Mouse (Mus musculus) liver, embryonic 11.5 days (tissue): ENCODE results near the gene Cpxm2. TPM values are rescaled to one million over a fixed set of nuclear protein-coding genes. Genes with fewer than 3 reads are reported as not detected.

ENCODE experiments used
- ATAC-seq: fragments of 200-750 bp; cut with Nextera tagmentation; replicated peaks from 2 replicates; pipeline ENCODE4 v1.8.0; 2017; ENCODE audit warnings: moderate number of reproducible peaks, mild to moderate bottlenecking, moderate TSS enrichment, moderate library complexity; ENCODE audit not compliant: low FRiP score
- DNase-seq: peaks from one replicate; pipeline ENCODE4 v3.0.0-alpha.2; 2017; ENCODE audit warnings: low spot score
- H3K27ac ChIP-seq: fragments of 300-500 bp; sonication (generic); 2 replicates; pipeline ENCODE4 v1.5.1; 2014; ENCODE audit warnings: mild to moderate bottlenecking, low read depth, low read length, control low read depth
- H3K27me3 ChIP-seq: fragments of 300-500 bp; sonication (generic); replicated peaks from 2 replicates; pipeline ENCODE4 v1.6.1; 2014; ENCODE audit warnings: low read length, mixed read lengths; ENCODE audit not compliant: control insufficient read depth, insufficient read depth
- H3K36me3 ChIP-seq: fragments of 300-500 bp; sonication (generic); 2 replicates; pipeline ENCODE4 v1.6.1; 2014; ENCODE audit warnings: mild to moderate bottlenecking, low read length, moderate library complexity, mixed read lengths; ENCODE audit not compliant: control insufficient read depth, insufficient read depth
- H3K4me1 ChIP-seq: fragments of 300-500 bp; sonication (generic); replicated peaks from 2 replicates; pipeline ENCODE4 v1.6.1; 2014; ENCODE audit warnings: low read length, mixed read lengths; ENCODE audit not compliant: control insufficient read depth, insufficient read depth
- H3K4me2 ChIP-seq: fragments of 300-500 bp; sonication (generic); 2 replicates; pipeline ENCODE4 v1.6.1; 2014; ENCODE audit warnings: mild to moderate bottlenecking, control low read depth, moderate library complexity
- H3K4me3 ChIP-seq: fragments of 300-500 bp; sonication (generic); 2 replicates; pipeline ENCODE4 v1.5.1; 2014; ENCODE audit warnings: low read depth, low read length, control low read depth
- H3K9ac ChIP-seq: fragments of 300-500 bp; sonication (generic); 2 replicates; pipeline ENCODE4 v1.6.1; 2014; ENCODE audit warnings: low read depth, low read length, control low read depth
- H3K9me3 ChIP-seq: fragments of 300-500 bp; sonication (generic); 2 replicates; pipeline ENCODE4 v1.6.1; 2016; ENCODE audit warnings: low read length, inconsistent platforms, mixed read lengths; ENCODE audit not compliant: control insufficient read depth
- WGBS: fragments of 180-500 bp; shearing (Covaris S2); extraction: QIAGEN DNeasy Blood & Tissue Kit; methylation state at CpG from one replicate; pipeline ENCODE4 v1.1.7; 2014; 5-methylcytosine and 5-hydroxymethylcytosine counted together
- polyA plus RNA-seq: library from polyadenylated mRNA; unstranded; fragments of >200 nt; fragmentation: Nextera tagmentation; extraction: Ambion mirVana; gene quantifications from 2 replicates; pipeline ENCODE4 v1.2.1, GENCODE M21; 2014

Gene Cpxm2
- polyA plus RNA-seq, 1 experiment from 2014 or later = 0.56 TPM

GRCm38 (mm10) chr7:132181586-132182198 is 27.2 kb upstream of the Cpxm2 start:
- Histone ChIP-seq H3K27ac (no peak overlapping the region), H3K9ac (no peak overlapping the region), H3K4me2 (no peak overlapping the region), H3K4me3 (no peak overlapping the region), H3K4me1 (no peaks in the 10 kb centered on the region), H3K36me3 (no peaks in the 10 kb centered on the region), H3K27me3 (no peaks in the 10 kb centered on the region), H3K9me3 (no peaks in the 10 kb centered on the region)
- WGBS = 83% methylated on average over 4 of the region's 4 CpGs
- ATAC-seq (no peak), DNase-seq (no peak)

- Histone ChIP-seq H3K4me2 (no peak overlapping the region), H3K9ac (no peak overlapping the region), H3K27ac (no peak overlapping the region), H3K27me3 (no peaks in the 10 kb centered on the region), H3K36me3 (no peaks in the 10 kb centered on the region), H3K4me3 (no peak overlapping the region), H3K4me1 (no peaks in the 10 kb centered on the region), H3K9me3 (no peaks in the 10 kb centered on the region)
- DNase-seq (no peak), ATAC-seq (no peak)
- 79% methylated on average over 3 of the region's 3 CpGs for WGBS
Observed at GRCm38 (mm10) chr7:132181042-132181441, 26.5 kb upstream of the Cpxm2 start.

DNA sequence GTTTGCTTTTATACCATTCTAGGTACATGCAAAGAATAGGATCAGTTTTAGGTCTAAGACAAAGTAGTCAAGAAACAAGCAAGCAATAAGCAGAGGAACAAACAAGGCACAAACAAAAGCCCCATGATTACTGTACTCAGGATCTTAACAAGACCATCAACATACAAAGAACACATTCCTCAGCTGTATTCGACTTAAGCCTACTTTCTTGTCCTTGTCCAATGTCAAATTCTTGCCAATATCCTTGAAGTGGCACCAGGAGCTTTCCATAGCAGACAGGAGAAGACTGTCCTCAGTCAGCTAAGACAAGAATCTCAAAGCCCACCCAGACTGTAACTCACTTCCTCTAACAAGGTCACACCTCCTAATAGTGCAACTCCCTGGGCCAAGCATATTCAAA is 24.5 kb upstream of the Cpxm2 start:
- H3K9me3 ChIP-seq = no peaks in the 10 kb centered on the region
- DNase-seq = no peak
- H3K27me3 ChIP-seq = no peaks in the 10 kb centered on the region
- no peak overlapping the region for H3K27ac ChIP-seq
- H3K36me3 ChIP-seq = no peaks in the 10 kb centered on the region
- H3K4me1 ChIP-seq = no peaks in the 10 kb centered on the region
- H3K4me3 ChIP-seq = no peak overlapping the region
- no peak overlapping the region for H3K4me2 ChIP-seq
- H3K9ac ChIP-seq = no peak overlapping the region
- ATAC-seq = no peak
- WGBS = 37% methylated on average over 1 of the region's 1 CpGs

- H3K9me3 ChIP-seq = no peaks in the 10 kb centered on the region
- no peaks in the 10 kb centered on the region for H3K4me1 ChIP-seq
- H3K27ac ChIP-seq = no peak overlapping the region
- H3K4me2 ChIP-seq = no peak overlapping the region
- no peaks in the 10 kb centered on the region for H3K36me3 ChIP-seq
- no peak for ATAC-seq
- DNase-seq = no peak
- no peaks in the 10 kb centered on the region for H3K27me3 ChIP-seq
- 87% methylated on average over 5 of the region's 5 CpGs for WGBS
- H3K9ac ChIP-seq = no peak overlapping the region
- no peak overlapping the region for H3K4me3 ChIP-seq
Observed at GRCm38 (mm10) chr7:132174787-132175186, 20.2 kb upstream of the Cpxm2 start.

DNA sequence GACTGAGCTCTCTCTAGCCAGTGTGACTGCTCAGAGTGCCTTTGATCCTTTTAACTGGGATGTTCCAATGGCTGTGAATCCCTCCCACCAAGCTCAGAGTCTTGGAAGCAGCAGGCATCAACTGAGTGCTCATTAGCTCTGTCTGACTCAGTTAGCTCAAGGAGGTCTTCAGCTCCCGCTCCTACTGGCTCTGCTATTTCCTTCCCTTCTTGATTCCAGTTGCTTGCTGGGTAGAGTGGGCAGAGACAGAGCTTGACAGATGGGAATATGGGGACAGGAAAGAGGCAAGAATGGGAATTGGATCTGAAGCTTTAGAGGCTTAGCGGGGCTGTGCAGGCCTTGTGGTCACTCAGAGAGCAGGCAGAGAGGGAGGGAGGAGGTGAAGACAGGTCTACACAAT is 19.8 kb upstream of the Cpxm2 start:
- no peak for DNase-seq
- no peak overlapping the region for H3K9ac ChIP-seq
- no peak overlapping the region for H3K4me3 ChIP-seq
- no peak overlapping the region for H3K4me2 ChIP-seq
- no peaks in the 10 kb centered on the region for H3K36me3 ChIP-seq
- H3K4me1 ChIP-seq = no peaks in the 10 kb centered on the region
- ATAC-seq = no peak
- WGBS = 71% methylated on average over 2 of the region's 2 CpGs
- H3K9me3 ChIP-seq = no peaks in the 10 kb centered on the region
- H3K27me3 ChIP-seq = no peaks in the 10 kb centered on the region
- no peak overlapping the region for H3K27ac ChIP-seq

GRCm38 (mm10) chr7:132172220-132172619 is 17.7 kb upstream of the Cpxm2 start:
- DNase-seq (no peak), ATAC-seq (no peak)
- no peak overlapping the region for H3K27ac ChIP-seq
- H3K9me3 ChIP-seq = no peaks in the 10 kb centered on the region
- WGBS = 73% methylated on average over 5 of the region's 5 CpGs
- no peaks in the 10 kb centered on the region for H3K36me3 ChIP-seq
- no peak overlapping the region for H3K4me2 ChIP-seq
- no peaks in the 10 kb centered on the region for H3K4me1 ChIP-seq
- no peak overlapping the region for H3K4me3 ChIP-seq
- H3K9ac ChIP-seq = no peak overlapping the region
- no peaks in the 10 kb centered on the region for H3K27me3 ChIP-seq

DNA sequence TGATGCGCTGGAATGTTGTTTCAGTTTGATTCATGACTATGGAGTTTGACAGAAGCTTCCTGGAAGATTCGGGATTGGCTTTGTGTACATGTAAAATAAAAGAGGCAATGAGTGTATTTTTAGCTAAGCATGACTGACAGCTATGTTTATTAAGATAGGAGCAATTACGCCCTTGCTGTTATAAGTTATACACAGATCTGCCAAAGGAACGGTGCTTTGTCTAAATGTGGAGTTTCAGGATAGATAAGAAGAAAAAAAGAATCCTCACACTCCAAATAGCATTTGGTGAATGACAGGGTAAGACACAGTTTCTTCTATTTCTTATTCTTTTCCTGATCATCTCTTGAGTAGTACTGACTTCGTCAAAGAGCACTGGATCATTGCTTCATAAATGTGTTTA is 17.2 kb upstream of the Cpxm2 start:
- H3K36me3 ChIP-seq = no peaks in the 10 kb centered on the region
- ATAC-seq (no peak), DNase-seq (no peak)
- WGBS = 70% methylated on average over 5 of the region's 5 CpGs
- no peak overlapping the region for H3K27ac ChIP-seq
- H3K4me3 ChIP-seq = no peak overlapping the region
- H3K9me3 ChIP-seq = no peaks in the 10 kb centered on the region
- no peaks in the 10 kb centered on the region for H3K27me3 ChIP-seq
- no peaks in the 10 kb centered on the region for H3K4me1 ChIP-seq
- H3K4me2 ChIP-seq = no peak overlapping the region
- no peak overlapping the region for H3K9ac ChIP-seq

GRCm38 (mm10) chr7:132169419-132170169 is 15.1 kb upstream of the Cpxm2 start:
- no peak overlapping the region for H3K27ac ChIP-seq
- no peaks in the 10 kb centered on the region for H3K4me1 ChIP-seq
- no peaks in the 10 kb centered on the region for H3K27me3 ChIP-seq
- no peak overlapping the region for H3K4me3 ChIP-seq
- DNase-seq (no peak), ATAC-seq (no peak)
- no peaks in the 10 kb centered on the region for H3K9me3 ChIP-seq
- H3K4me2 ChIP-seq = no peak overlapping the region
- no peak overlapping the region for H3K9ac ChIP-seq
- 65% methylated on average over 7 of the region's 7 CpGs for WGBS
- no peaks in the 10 kb centered on the region for H3K36me3 ChIP-seq

DNA sequence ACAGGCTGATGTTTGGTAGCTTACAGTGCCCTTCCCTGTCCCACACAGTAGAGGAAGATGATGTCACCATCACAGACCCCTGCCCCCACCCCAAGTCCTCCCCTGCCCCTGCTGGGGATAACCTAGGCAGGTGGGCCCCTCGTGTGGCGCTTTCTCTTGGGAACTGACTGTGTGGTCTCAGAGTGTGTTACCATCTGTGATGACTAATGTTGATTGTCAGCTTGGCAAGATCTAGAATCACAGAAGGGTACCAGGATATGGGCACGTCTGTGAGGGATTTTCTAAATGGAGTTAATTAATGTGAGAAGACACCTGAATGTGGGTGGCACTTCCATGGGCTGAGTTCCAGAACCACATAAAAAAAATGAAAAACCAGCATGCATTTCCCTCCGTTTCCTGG is 12.7 kb upstream of the Cpxm2 start:
- Histone ChIP-seq H3K9me3 (no peaks in the 10 kb centered on the region), H3K4me2 (no peak overlapping the region), H3K4me3 (no peak overlapping the region), H3K4me1 (no peaks in the 10 kb centered on the region), H3K27me3 (no peaks in the 10 kb centered on the region), H3K9ac (no peak overlapping the region), H3K27ac (no peak overlapping the region), H3K36me3 (no peaks in the 10 kb centered on the region)
- no peak for DNase-seq
- no peak for ATAC-seq
- 74% methylated on average over 4 of the region's 4 CpGs for WGBS
